Mouse (Mus musculus) embryonic facial prominence, embryonic 10.5 days (tissue): ENCODE data around the gene Slamf1. TPM values are rescaled to one million over a fixed set of nuclear protein-coding genes. Genes with fewer than 3 reads are reported as not detected.

Source experiments
- DNase-seq: peaks from one replicate; pipeline ENCODE4 v3.0.0-alpha.2; 2017; ENCODE audit warnings: low spot score
- H3K27ac ChIP-seq: fragments of 300-500 bp; sonication (generic); replicated peaks from 2 replicates; pipeline ENCODE4 v1.5.1; 2016; ENCODE audit warnings: mild to moderate bottlenecking
- H3K27me3 ChIP-seq: fragments of 300-500 bp; sonication (generic); replicated peaks from 2 replicates; pipeline ENCODE4 v1.6.1; 2016; ENCODE audit warnings: low read depth, mild to moderate bottlenecking; ENCODE audit not compliant: poor library complexity, severe bottlenecking
- H3K36me3 ChIP-seq: fragments of 300-500 bp; sonication (generic); replicated peaks from 2 replicates; pipeline ENCODE4 v1.6.1; 2016; ENCODE audit warnings: mild to moderate bottlenecking, moderate library complexity
- H3K4me1 ChIP-seq: fragments of 300-500 bp; sonication (generic); 2 replicates; pipeline ENCODE4 v1.6.1; 2016
- H3K4me3 ChIP-seq: fragments of 300-500 bp; sonication (generic); 2 replicates; pipeline ENCODE4 v1.5.1; 2016; ENCODE audit warnings: mild to moderate bottlenecking, moderate library complexity
- H3K9me3 ChIP-seq: fragments of 300-500 bp; sonication (generic); 2 replicates; pipeline ENCODE4 v1.6.1; 2016; ENCODE audit warnings: mild to moderate bottlenecking
- WGBS: fragments of 180-500 bp; shearing (Covaris S2); methylation state at CpG from one replicate; pipeline ENCODE4 v1.1.7; 2016; 5-methylcytosine and 5-hydroxymethylcytosine counted together
- polyA plus RNA-seq: library from polyadenylated mRNA; unstranded; fragments of >200 nt; fragmentation: Nextera tagmentation; extraction: Ambion mirVana; gene quantifications from 2 replicates; pipeline ENCODE4 v1.2.1, GENCODE M21; 2016

Gene Slamf1
- polyA plus RNA-seq, 1 experiment from 2014 or later = 0.17 TPM

- Histone ChIP-seq H3K4me3 (no peak overlapping the region), H3K9me3 (no peaks in the 10 kb centered on the region), H3K27me3 (no peaks in the 10 kb centered on the region), H3K4me1 (no peaks in the 10 kb centered on the region), H3K36me3 (no peaks in the 10 kb centered on the region), H3K27ac (no peak overlapping the region)
- WGBS = 37% methylated on average over 1 of the region's 1 CpGs
- DNase-seq = no peak
Measured at GRCm38 (mm10) chr1:171821331-171821730, 54.4 kb downstream of the Slamf1 start.

DNA sequence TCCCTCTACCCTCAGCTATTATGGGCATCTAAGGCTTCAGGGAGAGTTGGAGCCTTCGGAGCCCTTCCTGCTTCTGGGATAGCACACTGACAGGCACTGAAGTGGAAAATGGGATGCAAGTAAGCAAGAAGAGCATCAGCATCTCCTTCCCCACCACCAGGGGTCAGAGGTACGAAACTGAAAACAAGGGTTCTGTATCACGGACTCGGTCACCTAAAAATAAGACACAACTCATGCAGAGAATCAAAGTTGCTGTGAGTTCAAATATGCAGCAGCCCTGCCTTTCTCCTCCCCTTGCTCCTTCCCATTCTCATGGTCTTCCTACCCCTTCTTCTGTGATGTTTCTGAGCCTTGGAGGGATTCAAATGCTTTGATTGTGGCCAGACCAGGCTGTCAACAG, 58.5 kb downstream of the Slamf1 start:
- peak; percentile 9 for DNase-seq
- H3K36me3 ChIP-seq = no peaks in the 10 kb centered on the region
- H3K4me3 ChIP-seq = no peak overlapping the region
- H3K4me1 ChIP-seq = no peaks in the 10 kb centered on the region
- H3K27me3 ChIP-seq = no peaks in the 10 kb centered on the region
- H3K27ac ChIP-seq = no peak overlapping the region
- no peaks in the 10 kb centered on the region for H3K9me3 ChIP-seq
- WGBS = 45% methylated on average over 4 of the region's 4 CpGs

DNA sequence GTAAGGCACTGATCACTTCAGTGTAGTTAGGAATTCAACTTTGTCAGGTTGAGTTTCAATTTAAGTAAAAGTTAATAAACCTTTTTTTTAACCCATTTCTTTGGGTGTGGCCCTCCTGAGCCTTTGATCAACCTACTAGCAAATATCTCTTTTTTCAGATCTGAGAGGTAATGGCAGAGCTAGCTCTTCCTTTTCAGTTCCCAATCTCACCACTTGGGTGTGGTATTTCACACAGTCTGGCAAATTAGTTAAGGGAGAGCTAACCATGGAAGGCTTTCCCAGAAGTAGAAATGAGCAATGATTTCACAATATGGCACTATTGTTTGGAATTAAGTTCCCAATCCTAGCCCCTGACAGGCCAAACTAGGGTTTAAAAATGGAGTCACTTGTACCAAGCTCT, 59.2 kb downstream of the Slamf1 start:
- Histone ChIP-seq H3K9me3 (no peaks in the 10 kb centered on the region), H3K36me3 (no peaks in the 10 kb centered on the region), H3K27me3 (no peaks in the 10 kb centered on the region), H3K4me1 (no peaks in the 10 kb centered on the region), H3K27ac (no peak overlapping the region), H3K4me3 (no peak overlapping the region)
- DNase-seq = no peak

DNA sequence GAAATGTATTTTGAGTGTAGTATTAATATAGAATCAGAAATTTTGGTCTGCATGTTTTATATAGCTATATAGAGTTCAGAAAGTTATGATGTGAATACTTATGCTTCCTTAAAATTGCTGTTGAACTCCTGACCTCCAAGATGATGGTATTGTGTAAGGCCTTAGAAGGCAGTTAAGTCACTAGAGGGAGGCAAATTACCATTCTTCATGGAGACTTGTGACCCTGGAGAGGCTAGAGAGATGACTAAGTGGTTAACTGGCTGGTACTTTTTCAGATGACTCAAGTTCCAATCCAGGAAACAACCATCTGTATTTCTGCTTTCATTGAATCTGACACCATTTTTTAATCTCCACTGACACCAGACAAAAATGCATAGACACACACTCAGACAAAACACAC, 60.7 kb downstream of the Slamf1 start:
- no peaks in the 10 kb centered on the region for H3K9me3 ChIP-seq
- H3K27me3 ChIP-seq = no peaks in the 10 kb centered on the region

DNA sequence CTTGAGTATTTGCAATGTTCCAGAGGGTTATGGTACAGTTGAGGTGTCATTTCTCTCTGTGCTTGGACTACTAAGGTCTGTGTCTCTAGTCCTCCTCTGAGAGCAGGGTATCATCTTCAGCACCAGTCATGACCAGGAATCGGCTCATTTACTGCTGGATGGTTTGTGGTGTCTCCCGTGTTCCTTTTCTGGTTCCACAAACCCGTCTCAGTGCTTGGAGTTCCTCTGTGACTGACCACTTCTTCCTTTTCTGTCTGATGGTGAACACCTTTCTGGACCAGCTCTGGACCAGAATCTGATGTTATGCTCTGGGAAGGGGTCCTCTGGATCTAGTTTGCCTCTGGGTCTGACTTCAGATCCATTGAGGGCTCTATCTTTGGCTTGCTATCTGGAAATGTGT, 72.6 kb downstream of the Slamf1 start, which contains the start of gene Cd84:
TSS of gene Cd84 (plus strand) at position 210 of the 400 bp plus-strand sequence.
- Histone ChIP-seq H3K4me1 (no peaks in the 10 kb centered on the region), H3K36me3 (no peaks in the 10 kb centered on the region), H3K9me3 (no peaks in the 10 kb centered on the region), H3K27me3 (no peaks in the 10 kb centered on the region), H3K4me3 (no peak within 1 kb of the TSS), H3K27ac (no peak within 1 kb of the TSS)
- WGBS = 87% methylated on average over 3 of the region's 3 CpGs
- no peak for DNase-seq

More for the DNA sequence above, 60.7 kb downstream of the Slamf1 start:
- no peaks in the 10 kb centered on the region for H3K4me1 ChIP-seq
- H3K36me3 ChIP-seq = no peaks in the 10 kb centered on the region
- no peak overlapping the region for H3K4me3 ChIP-seq
- H3K27ac ChIP-seq = no peak overlapping the region
- no peak for DNase-seq

- Histone ChIP-seq H3K9me3 (no peaks in the 10 kb centered on the region), H3K27me3 (no peaks in the 10 kb centered on the region), H3K4me1 (no peaks in the 10 kb centered on the region), H3K4me3 (no peak overlapping the region), H3K27ac (no peak overlapping the region), H3K36me3 (no peaks in the 10 kb centered on the region)
- no peak for DNase-seq
- WGBS = 78% methylated on average over 4 of the region's 4 CpGs
Measured at GRCm38 (mm10) chr1:171840450-171841023, 73.6 kb downstream of the Slamf1 start.

DNA sequence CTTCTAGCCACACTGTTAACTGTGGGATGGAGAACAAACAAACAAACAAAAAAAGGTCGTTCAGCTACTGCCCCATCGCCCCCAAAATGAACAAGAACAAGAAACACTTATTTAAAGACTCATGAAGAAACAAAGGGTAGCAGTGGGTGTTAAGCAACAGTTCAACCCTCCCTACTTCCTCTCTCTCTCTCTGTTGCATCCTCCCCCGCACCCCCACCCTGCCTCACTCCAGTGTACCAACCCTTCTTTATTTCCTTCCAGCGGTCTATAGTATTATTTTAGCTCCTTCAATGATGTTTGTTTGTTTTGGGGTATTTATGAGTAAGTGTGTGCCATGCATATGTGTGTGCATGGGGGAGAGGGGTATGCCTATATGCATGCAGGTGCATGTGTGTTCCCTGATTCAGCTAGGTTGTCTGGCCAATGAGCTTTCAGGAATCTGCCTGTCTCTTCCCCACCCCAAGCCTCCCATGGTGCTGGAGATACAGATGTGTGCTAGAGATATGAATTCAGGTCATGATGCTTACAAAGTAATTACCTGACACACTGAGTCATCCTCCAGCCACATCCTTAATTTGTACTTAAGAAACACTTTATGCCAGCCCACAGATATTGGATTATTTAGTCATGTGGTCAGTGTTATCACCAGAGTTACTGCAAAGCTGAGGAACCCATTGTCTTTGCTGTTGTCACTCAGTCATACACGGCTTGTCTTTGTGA, 78.3 kb downstream of the Slamf1 start:
- Histone ChIP-seq H3K4me3 (no peak overlapping the region), H3K27me3 (no peaks in the 10 kb centered on the region), H3K9me3 (no peaks in the 10 kb centered on the region), H3K27ac (no peak overlapping the region), H3K36me3 (no peaks in the 10 kb centered on the region), H3K4me1 (no peaks in the 10 kb centered on the region)
- 77% methylated on average over 5 of the region's 5 CpGs for WGBS
- DNase-seq = no peak

- no peaks in the 10 kb centered on the region for H3K4me1 ChIP-seq
- DNase-seq = no peak
- H3K9me3 ChIP-seq = no peaks in the 10 kb centered on the region
- no peak overlapping the region for H3K27ac ChIP-seq
- no peak overlapping the region for H3K4me3 ChIP-seq
- H3K36me3 ChIP-seq = no peaks in the 10 kb centered on the region
- no peaks in the 10 kb centered on the region for H3K27me3 ChIP-seq
Measured at GRCm38 (mm10) chr1:171848201-171848600, 81.3 kb downstream of the Slamf1 start.

DNA sequence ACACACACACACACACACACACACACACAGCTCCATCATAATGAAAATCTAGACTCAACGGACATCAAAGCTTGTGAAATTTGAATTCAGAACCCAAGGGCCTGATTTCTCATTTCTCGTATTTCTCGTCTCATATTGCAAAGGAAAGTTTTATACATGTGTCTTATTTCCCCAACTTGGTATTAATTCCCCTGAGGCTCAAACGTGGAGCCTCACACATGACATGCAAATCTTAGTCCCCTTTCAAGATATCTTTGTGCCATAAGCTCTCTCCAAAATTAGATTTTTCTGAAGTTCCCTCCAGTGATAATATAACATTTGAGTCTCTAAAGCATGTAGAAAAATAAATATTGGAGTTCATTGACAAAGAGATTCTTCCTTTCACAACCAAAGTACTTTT, 81.8 kb downstream of the Slamf1 start:
- Histone ChIP-seq H3K36me3 (no peaks in the 10 kb centered on the region), H3K27me3 (no peaks in the 10 kb centered on the region), H3K9me3 (no peaks in the 10 kb centered on the region), H3K4me3 (no peak overlapping the region), H3K4me1 (no peaks in the 10 kb centered on the region), H3K27ac (no peak overlapping the region)
- 82% methylated on average over 4 of the region's 4 CpGs for WGBS
- DNase-seq = no peak

DNA sequence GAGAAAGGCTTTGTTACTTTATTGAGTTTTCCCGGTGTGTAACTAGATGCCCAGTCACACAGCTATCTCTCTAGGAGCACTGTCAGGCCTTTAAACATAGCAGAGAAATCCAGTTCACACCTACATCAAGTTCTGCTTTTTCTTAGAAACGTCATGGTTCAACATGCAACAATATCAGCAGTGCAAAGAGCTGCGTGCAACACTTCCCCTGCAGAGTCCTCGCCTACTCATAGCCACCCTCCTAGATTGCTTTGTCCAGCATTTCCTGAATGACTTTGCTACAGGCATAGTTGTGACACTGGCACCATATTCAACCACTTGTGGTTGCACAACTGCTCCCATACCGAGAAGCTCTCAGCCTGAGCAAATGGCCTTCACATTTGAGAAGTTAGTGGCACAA, 82.5 kb downstream of the Slamf1 start:
- H3K36me3 ChIP-seq = no peaks in the 10 kb centered on the region
- H3K4me3 ChIP-seq = no peak overlapping the region
- no peak for DNase-seq
- 86% methylated on average over 5 of the region's 5 CpGs for WGBS
- H3K27me3 ChIP-seq = no peaks in the 10 kb centered on the region
- H3K27ac ChIP-seq = no peak overlapping the region
- H3K9me3 ChIP-seq = no peaks in the 10 kb centered on the region
- H3K4me1 ChIP-seq = no peaks in the 10 kb centered on the region

Other genes with a start within 250 kb of the Slamf1 start
- not detected in 2 replicates for gene Itln1, start 231.8 kb upstream of the Slamf1 start, polyA plus RNA-seq
- 0.19 TPM in 1 of 2 replicates, not detected in the other for gene Cd244a, start 207.9 kb upstream of the Slamf1 start, polyA plus RNA-seq
- gene Ly9, start 159.7 kb upstream of the Slamf1 start, polyA plus RNA-seq = 0.06 and 0.07 TPM in 2 replicates
- not detected in 2 replicates for gene Slamf7, start 114.1 kb upstream of the Slamf1 start, polyA plus RNA-seq
- 0.29 and 0.55 TPM in 2 replicates for gene Cd48, start 85.1 kb upstream of the Slamf1 start, polyA plus RNA-seq
- 0.31 and 0.65 TPM in 2 replicates for gene Cd84, start 72.6 kb downstream of the Slamf1 start, polyA plus RNA-seq
- not detected in 2 replicates for gene Gm10521, start 128.5 kb downstream of the Slamf1 start, polyA plus RNA-seq
- 0.45 TPM in 1 of 2 replicates, not detected in the other for gene Slamf6, start 150.4 kb downstream of the Slamf1 start, polyA plus RNA-seq